Mouse (Mus musculus): ENCODE results near the gene Prr5.

GRCm38 (mm10) chr15:84696021-84696420 is 26.6 kb downstream of the Prr5 start:
- no peak for TF ChIP-seq CTCF (IDR thresholded peaks at IDR 0.05; ENCODE audit: low read depth)
- TF ChIP-seq EP300 (IDR thresholded peaks at IDR 0.05; ENCODE audit: low read depth), result no peak
